Mouse (Mus musculus) kidney, postnatal 0 days (tissue): ENCODE measurements around the gene Tcf25. TPM values are rescaled to one million over a fixed set of nuclear protein-coding genes. Genes with fewer than 3 reads are reported as not detected.
A peak's percentile ranks its signal among the peaks of the same experiment; 100 is the strongest.

ENCODE experiments used
- ATAC-seq: fragments of 200-750 bp; cut with Nextera tagmentation; replicated peaks from 2 replicates; pipeline ENCODE4 v1.8.0; 2017; ENCODE audit warnings: low read depth, moderate number of reproducible peaks, moderate TSS enrichment, moderate library complexity; ENCODE audit not compliant: low FRiP score
- DNase-seq: peaks from one replicate; pipeline ENCODE4 v3.0.0-alpha.2; 2016; ENCODE audit warnings: low spot score
- H3K27ac ChIP-seq: fragments of 300-500 bp; sonication (generic); 2 replicates; pipeline ENCODE4 v1.5.1; 2014; ENCODE audit warnings: mild to moderate bottlenecking
- H3K27me3 ChIP-seq: fragments of 300-500 bp; sonication (generic); 2 replicates; pipeline ENCODE4 v1.6.1; 2014; ENCODE audit warnings: low read length, mixed read lengths; ENCODE audit not compliant: insufficient read depth
- H3K36me3 ChIP-seq: fragments of 300-500 bp; sonication (generic); 2 replicates; pipeline ENCODE4 v1.6.1; 2014; ENCODE audit warnings: low read length, mixed read lengths; ENCODE audit not compliant: insufficient read depth
- H3K4me1 ChIP-seq: fragments of 300-500 bp; sonication (generic); replicated peaks from 2 replicates; pipeline ENCODE4 v1.6.1; 2014; ENCODE audit warnings: antibody characterized with exemption, low read length, mixed read lengths; ENCODE audit not compliant: insufficient read depth
- H3K4me2 ChIP-seq: fragments of 300-500 bp; sonication (generic); 2 replicates; pipeline ENCODE4 v1.6.1; 2014; ENCODE audit warnings: mild to moderate bottlenecking, low read length, moderate library complexity, mixed read lengths
- H3K4me3 ChIP-seq: fragments of 300-500 bp; sonication (generic); replicated peaks from 2 replicates; pipeline ENCODE4 v1.5.1; 2014; ENCODE audit warnings: low read depth, low read length
- H3K9ac ChIP-seq: fragments of 300-500 bp; sonication (generic); 2 replicates; pipeline ENCODE4 v1.6.1; 2014; ENCODE audit warnings: low read depth, low read length
- H3K9me3 ChIP-seq: fragments of 300-500 bp; sonication (generic); replicated peaks from 2 replicates; pipeline ENCODE4 v1.6.1; 2016; ENCODE audit warnings: low read length, inconsistent platforms, mixed read lengths
- CTCF ChIP-seq: IDR thresholded peaks from 2 replicates; pipeline ENCODE4 v1.5.1; 2016; ENCODE audit warnings: antibody characterized with exemption, low read depth, mild to moderate bottlenecking, moderate library complexity
- WGBS: fragments of 180-500 bp; shearing (Covaris S2); extraction: QIAGEN DNeasy Blood & Tissue Kit; methylation state at CpG from one replicate; pipeline ENCODE4 v1.1.7; 2014; 5-methylcytosine and 5-hydroxymethylcytosine counted together
- polyA plus RNA-seq: library from polyadenylated mRNA; unstranded; fragments of >200 nt; fragmentation: Nextera tagmentation; extraction: Ambion mirVana; gene quantifications from 2 replicates; pipeline ENCODE4 v1.2.1, GENCODE M21; 2015

The Tcf25 gene
- polyA plus RNA-seq, 1 experiment from 2014 or later: 170 TPM

DNA sequence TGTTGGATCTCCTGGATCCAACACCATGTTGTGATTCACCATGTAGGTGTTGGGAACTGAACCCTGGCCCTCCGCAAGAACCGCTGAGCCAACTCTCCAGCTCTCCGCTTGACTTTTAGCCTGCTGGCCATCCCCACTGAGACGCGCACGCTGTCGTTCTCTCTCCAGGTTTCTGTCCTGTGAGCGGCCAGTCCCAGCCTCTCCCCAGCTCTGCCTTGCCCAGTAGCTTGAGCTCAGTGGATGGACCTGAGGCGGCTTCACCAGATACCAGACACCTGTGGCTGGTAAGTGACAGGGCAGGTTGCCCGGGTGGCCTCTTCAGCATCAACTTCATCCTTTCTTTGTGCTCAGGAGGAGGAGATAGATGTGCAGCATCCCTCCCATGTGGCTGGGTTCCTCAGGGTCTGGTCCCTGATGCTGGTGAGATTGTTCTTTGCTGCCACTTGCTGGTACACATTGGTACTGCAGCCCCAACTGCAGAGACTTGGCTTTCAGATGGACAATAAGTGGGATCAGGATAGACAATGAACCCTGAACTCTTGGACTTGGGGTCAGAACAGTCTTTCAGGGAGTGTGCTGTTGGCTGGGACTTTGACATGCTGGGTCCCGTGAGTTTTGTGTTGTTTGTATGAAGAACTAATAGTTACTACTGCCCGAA, 12.3 kb upstream of the Tcf25 start:
- Histone ChIP-seq H3K36me3 (no peaks in the 10 kb centered on the region), H3K27me3 (no peaks in the 10 kb centered on the region), H3K27ac (no peak overlapping the region), H3K9me3 (no peaks in the 10 kb centered on the region), H3K9ac (no peak overlapping the region), H3K4me3 (no peak overlapping the region), H3K4me1 (no peaks in the 10 kb centered on the region), H3K4me2 (no peak overlapping the region)
- peak; percentile 92 for TF ChIP-seq CTCF
- ATAC-seq (peak; percentile 59), DNase-seq (peak; percentile 79)
- 49% methylated on average over 12 of the region's 12 CpGs for WGBS

DNA sequence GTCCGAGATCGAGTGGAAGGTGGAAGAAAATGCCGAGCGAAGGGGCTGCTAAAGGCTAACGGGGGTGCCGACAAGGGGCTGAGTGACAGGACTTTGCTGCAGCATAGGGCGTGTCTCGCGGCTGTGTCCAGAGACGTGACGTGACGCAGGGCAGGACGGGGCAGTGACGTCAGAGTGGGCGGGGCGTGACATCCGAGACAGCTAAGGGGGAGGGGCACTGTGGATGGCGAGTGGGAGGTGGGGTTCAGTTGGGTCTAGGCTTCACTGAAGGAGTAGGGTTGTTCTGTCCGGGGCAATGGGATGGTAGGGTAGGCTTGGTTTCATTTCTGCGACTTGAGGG, 656 bp downstream of the Tcf25 start:
- no peak for TF ChIP-seq CTCF

DNA sequence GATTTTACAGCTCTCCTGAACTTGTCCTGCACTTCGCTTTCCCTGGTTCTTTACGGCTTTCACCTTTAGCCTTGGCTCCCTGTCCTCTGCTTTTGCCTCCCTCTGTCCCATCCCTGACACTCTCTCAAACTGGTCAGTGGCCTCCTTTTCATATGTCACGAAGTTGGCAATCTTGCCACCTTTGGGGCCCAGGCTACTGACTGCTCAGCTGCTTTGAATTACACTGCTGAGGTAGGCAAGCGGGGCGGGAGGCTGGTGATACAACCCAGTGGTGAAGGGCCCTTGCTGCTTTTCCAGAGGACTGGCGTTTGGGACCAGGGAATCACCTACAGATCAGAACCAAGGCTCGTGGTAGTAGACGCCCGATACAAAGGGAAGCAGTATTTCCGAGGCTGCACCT, 2.1 kb downstream of the Tcf25 start:
- Histone ChIP-seq H3K36me3 (no peaks in the 10 kb centered on the region), H3K9me3 (no peaks in the 10 kb centered on the region), H3K4me3 (no peak overlapping the region), H3K27me3 (no peaks in the 10 kb centered on the region), H3K27ac (no peak overlapping the region), H3K9ac (no peak overlapping the region), H3K4me1 (peaks cover 4% of the 10 kb centered on the region; the same call in 1 of the 2 replicates), H3K4me2 (no peak overlapping the region)
- WGBS: 78% methylated on average over 10 of the region's 10 CpGs
- no peak for TF ChIP-seq CTCF
- ATAC-seq (no peak), DNase-seq (no peak)

More for the DNA sequence above, 656 bp downstream of the Tcf25 start:
- DNase-seq: peak; percentile 95
- Histone ChIP-seq H3K9me3 (no peaks in the 10 kb centered on the region), H3K4me3 (peak overlapping the region; percentile 84), H3K36me3 (no peaks in the 10 kb centered on the region), H3K9ac (peak overlapping the region; percentile 89), H3K4me1 (peaks cover 4% of the 10 kb centered on the region; the same call in 1 of the 2 replicates), H3K27me3 (no peaks in the 10 kb centered on the region), H3K4me2 (peak overlapping the region; percentile 70), H3K27ac (peak overlapping the region; percentile 98)
- peak; percentile 81 for ATAC-seq
- WGBS: 0% methylated on average over 20 of the region's 20 CpGs

DNA sequence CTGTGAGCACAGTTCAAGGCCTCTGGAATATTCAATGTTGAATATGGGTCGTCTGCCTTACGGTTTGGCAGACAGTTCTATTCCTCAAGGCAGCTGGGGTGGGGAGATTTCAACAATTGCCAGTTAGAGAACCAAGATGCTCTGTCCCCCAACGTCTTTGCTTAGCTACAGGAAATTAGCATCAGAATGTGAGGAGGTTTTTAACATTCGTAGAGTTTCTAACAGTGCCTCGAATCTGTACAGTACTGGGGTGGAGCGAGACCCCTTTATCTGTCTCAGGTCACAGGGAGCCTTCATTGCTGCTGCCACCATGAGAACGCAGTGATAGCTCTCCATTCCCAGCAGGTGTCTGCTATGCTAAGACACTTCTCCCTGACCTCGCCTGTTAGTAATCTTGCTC, 2.6 kb downstream of the Tcf25 start:
- H3K4me2 ChIP-seq: no peak overlapping the region
- no peaks in the 10 kb centered on the region for H3K36me3 ChIP-seq
- H3K4me1 ChIP-seq: peaks cover 4% of the 10 kb centered on the region; the same call in 1 of the 2 replicates
- no peak for DNase-seq
- no peaks in the 10 kb centered on the region for H3K27me3 ChIP-seq
- H3K27ac ChIP-seq: no peak overlapping the region
- no peak overlapping the region for H3K4me3 ChIP-seq
- TF ChIP-seq CTCF: no peak
- 78% methylated on average over 8 of the region's 8 CpGs for WGBS
- no peaks in the 10 kb centered on the region for H3K9me3 ChIP-seq
- no peak for ATAC-seq
- H3K9ac ChIP-seq: no peak overlapping the region

DNA sequence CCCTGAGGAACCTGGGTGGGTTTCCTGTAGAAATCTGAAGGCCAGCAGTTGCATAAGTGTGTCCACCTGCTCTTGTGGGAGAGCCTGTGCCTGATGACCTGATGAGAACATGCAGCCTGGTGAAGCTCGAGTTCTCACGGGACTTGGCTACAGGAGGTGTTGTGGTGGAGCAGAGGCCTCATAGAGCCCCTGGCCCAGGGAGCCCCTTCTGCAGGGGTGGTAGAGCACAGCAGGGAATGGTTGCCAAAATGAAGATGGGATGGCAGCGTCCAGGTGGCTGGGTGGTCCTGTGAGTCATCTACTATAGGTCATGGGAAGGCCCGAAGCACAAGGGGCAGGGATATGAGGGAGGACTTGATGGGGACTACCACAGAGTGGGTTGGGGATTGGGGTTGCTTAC, 8.2 kb downstream of the Tcf25 start:
- DNase-seq (no peak), ATAC-seq (no peak)
- Histone ChIP-seq H3K4me3 (no peak overlapping the region), H3K27ac (no peak overlapping the region), H3K27me3 (no peaks in the 10 kb centered on the region), H3K9me3 (no peaks in the 10 kb centered on the region), H3K36me3 (peaks cover 48% of the 10 kb centered on the region), H3K9ac (no peak overlapping the region), H3K4me1 (no peaks in the 10 kb centered on the region), H3K4me2 (no peak overlapping the region)
- no peak for TF ChIP-seq CTCF
- 97% methylated on average over 4 of the region's 4 CpGs for WGBS

DNA sequence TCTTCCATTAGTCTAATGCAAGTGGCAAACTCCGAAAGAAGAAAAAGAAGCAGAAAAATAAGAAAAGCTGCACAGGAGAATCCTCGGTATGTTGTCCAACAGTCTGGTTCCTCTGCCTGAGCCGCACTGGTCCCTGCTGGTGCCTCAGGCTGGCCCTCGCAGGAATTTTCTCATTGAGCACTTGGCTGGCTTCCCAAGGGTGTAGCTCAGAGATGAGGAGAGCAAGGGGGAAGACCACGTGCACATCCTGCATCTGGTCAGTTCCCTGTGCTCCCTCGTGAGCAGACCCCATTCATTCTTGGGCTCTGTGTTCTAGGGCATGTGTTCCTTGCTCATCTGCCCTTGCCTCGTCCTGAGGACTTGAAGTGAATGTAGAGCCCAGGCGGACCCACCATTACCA, 9.0 kb downstream of the Tcf25 start:
- Histone ChIP-seq H3K4me1 (no peaks in the 10 kb centered on the region), H3K27me3 (no peaks in the 10 kb centered on the region), H3K4me2 (no peak overlapping the region), H3K36me3 (peaks cover 54% of the 10 kb centered on the region), H3K27ac (no peak overlapping the region), H3K9ac (no peak overlapping the region), H3K9me3 (no peaks in the 10 kb centered on the region), H3K4me3 (no peak overlapping the region)
- no peak for ATAC-seq
- no peak for TF ChIP-seq CTCF
- WGBS: 91% methylated on average over 8 of the region's 8 CpGs
- DNase-seq: no peak
